Comparison of ENCODE assay signal across 10 mouse cellular contexts in genomic region chr2:38533767-38534166, GRCm38 (mm10). TPM values are rescaled to one million over a fixed set of nuclear protein-coding genes. Genes with fewer than 3 reads are reported as not detected.
DNase-seq lines count a peak whose midpoint lies in the region; ATAC-seq and TF ChIP-seq lines count a peak whose summit lies in the region.
"Had no signal": no experiment of that assay in that cellular context is flagged by ENCODE, and none has a peak within 500 bp of the region (broad histone marks: within the 10 kb centered on the region; RNA-seq: fewer than 3 reads in every experiment).

No protein-coding gene starts in this region.

- WGBS in heart, embryonic 10.5 days: 46% methylated on average over 6 of the region's 6 CpGs
- 38% methylated on average over 6 of the region's 6 CpGs for WGBS in lung, postnatal 0 days
- 70% methylated on average over 6 of the region's 6 CpGs for WGBS in limb, embryonic 10.5 days
- WGBS in stomach, embryonic 14.5 days: 66% methylated on average over 6 of the region's 6 CpGs

- TF ChIP-seq CTCF in lung, postnatal 0 days (IDR thresholded peaks at IDR 0.05): no peak

- no peaks in the 10 kb centered on the region for H3K36me3 ChIP-seq in heart, embryonic 10.5 days
- H3K36me3 ChIP-seq in lung, postnatal 0 days (ENCODE audit: insufficient read depth, low read length): no peaks in the 10 kb centered on the region
- no peaks in the 10 kb centered on the region for H3K36me3 ChIP-seq in limb, embryonic 10.5 days
- H3K36me3 ChIP-seq in stomach, embryonic 14.5 days (ENCODE audit: control insufficient read depth, insufficient read depth, low read length): no peaks in the 10 kb centered on the region; the same call in 1 of the 2 replicates

- H3K27ac ChIP-seq in heart, embryonic 10.5 days: peak overlapping the region; percentile 67
- H3K27ac ChIP-seq in lung, postnatal 0 days (ENCODE audit: low read length): peak overlapping the region; percentile 81
- peak overlapping the region; percentile 34; the same call in 1 of the 2 replicates for H3K27ac ChIP-seq in limb, embryonic 10.5 days
- peak overlapping the region; percentile 44; the same call in 1 of the 2 replicates for H3K27ac ChIP-seq in stomach, embryonic 14.5 days (ENCODE audit: low read length)

- no peak for DNase-seq in heart, embryonic 10.5 days (ENCODE audit: low spot score)
- no peak for DNase-seq in heart, postnatal 4 days
- no peak for DNase-seq in lung, postnatal 0 days (ENCODE audit: low spot score)
- DNase-seq in lung, postnatal 10 days: no peak
- DNase-seq in limb, embryonic 10.5 days (ENCODE audit: low spot score): no peak
- no peak for DNase-seq in spleen, adult 18-20 months
- DNase-seq: embryo, embryonic 11 days; left cerebral cortex, postnatal 4 days had no signal

- H3K27me3 ChIP-seq in heart, embryonic 10.5 days (ENCODE audit: insufficient read depth, poor library complexity, severe bottlenecking): no peaks in the 10 kb centered on the region
- no peaks in the 10 kb centered on the region for H3K27me3 ChIP-seq in lung, postnatal 0 days (replicated peaks; ENCODE audit: insufficient read depth, low read length)
- H3K27me3 ChIP-seq in limb, embryonic 10.5 days (ENCODE audit: low read depth, poor library complexity, severe bottlenecking): no peaks in the 10 kb centered on the region
- no peaks in the 10 kb centered on the region for H3K27me3 ChIP-seq in stomach, embryonic 14.5 days (ENCODE audit: control insufficient read depth, insufficient read depth, low read length)

- peak overlapping the region; percentile 0; the same call in 1 of the 2 replicates for H3K4me3 ChIP-seq in heart, embryonic 10.5 days
- no peak overlapping the region for H3K4me3 ChIP-seq in lung, postnatal 0 days (ENCODE audit: low read depth, low read length)
- H3K4me3 ChIP-seq in limb, embryonic 10.5 days: no peak overlapping the region
- H3K4me3 ChIP-seq in stomach, embryonic 14.5 days (ENCODE audit: low read depth, low read length): no peak overlapping the region

- no peaks in the 10 kb centered on the region for H3K9me3 ChIP-seq in heart, embryonic 10.5 days
- no peaks in the 10 kb centered on the region for H3K9me3 ChIP-seq in lung, postnatal 0 days (ENCODE audit: low read length)
- no peaks in the 10 kb centered on the region for H3K9me3 ChIP-seq in limb, embryonic 10.5 days (replicated peaks)
- H3K9me3 ChIP-seq in stomach, embryonic 14.5 days (ENCODE audit: control insufficient read depth, low read depth, low read length): no peaks in the 10 kb centered on the region

- 0 out of 2 replicates have a peak overlapping the region, but pooled peaks have one; percentile 0 for H3K4me2 ChIP-seq in lung, postnatal 0 days (replicated peaks; ENCODE audit: low read depth, low read length)
- H3K4me2 ChIP-seq in stomach, embryonic 14.5 days (replicated peaks; ENCODE audit: low read depth, low read length): no peak overlapping the region

- no peak for ATAC-seq in lung, postnatal 0 days
- ATAC-seq in stomach, embryonic 14.5 days (ENCODE audit: insufficient number of reproducible peaks, insufficient read depth, low FRiP score, low read depth): no peak
- no peak for ATAC-seq in CD4-positive, CD25-positive, alpha-beta regulatory T cell, adult 4 months

- peaks cover 95% of the 10 kb centered on the region for H3K4me1 ChIP-seq in heart, embryonic 10.5 days
- peaks cover 77% of the 10 kb centered on the region for H3K4me1 ChIP-seq in lung, postnatal 0 days (ENCODE audit: insufficient read depth, low read depth, low read length)
- peaks cover 69% of the 10 kb centered on the region for H3K4me1 ChIP-seq in limb, embryonic 10.5 days
- H3K4me1 ChIP-seq in stomach, embryonic 14.5 days (ENCODE audit: control insufficient read depth, insufficient read depth, low read length): peaks cover 66% of the 10 kb centered on the region

- H3K9ac ChIP-seq in lung, postnatal 0 days (replicated peaks; ENCODE audit: low read depth): no peak overlapping the region
- no peak overlapping the region for H3K9ac ChIP-seq in stomach, embryonic 14.5 days (replicated peaks; ENCODE audit: low read depth, low read length)

- no peak for TF ChIP-seq EP300 in lung, postnatal 0 days (IDR thresholded peaks at IDR 0.05)

RNA-seq across cellular contexts. Expression of gene Nek6, which starts 22.3 kb away (rescaled TPM):
- 74.7 and 90.1 TPM in 2 replicates for polyA plus RNA-seq in heart, embryonic 10.5 days (2016; fragmentation: Nextera tagmentation; extraction: Ambion mirVana)
- 10 to 100 TPM; 24.8 to 26.0 TPM for total RNA-seq in heart, postnatal 4 days (2021)
- polyA plus RNA-seq in lung, postnatal 0 days (2015; fragmentation: Nextera tagmentation; extraction: Ambion mirVana): 57.8 and 69.4 TPM in 2 replicates
- 67.5 and 83.4 TPM in 2 replicates for polyA plus RNA-seq in limb, embryonic 10.5 days (2016; fragmentation: Nextera tagmentation; extraction: Ambion mirVana)
- polyA plus RNA-seq in stomach, embryonic 14.5 days (2014; fragmentation: Nextera tagmentation; extraction: Ambion mirVana): 132 and 136 TPM in 2 replicates
- 1 to 10 TPM; 2.9 to 3.1 TPM for polyA plus RNA-seq in CD4-positive, CD25-positive, alpha-beta regulatory T cell, adult 4 months (2017; shearing (Covaris generic))

Comparison
In these comparisons a context has a peak if more than half of its experiments do, and no peak if none do; other contexts are left out.
1. RNA of gene Nek6, which starts 22.3 kb away (polyA plus RNA-seq): 132 to 136 TPM in stomach, embryonic 14.5 days, 74.7 to 90.1 TPM in heart, embryonic 10.5 days, 67.5 to 83.4 TPM in limb, embryonic 10.5 days and 57.8 to 69.4 TPM in lung, postnatal 0 days; 2.9 to 3.1 TPM in CD4-positive, CD25-positive, alpha-beta regulatory T cell, adult 4 months; every median in the first group is over 10 times any median in the second.
2. Peak in every context shown above with its lines, with median percentiles within 50 percentile points of each other: H3K27ac ChIP-seq.